Comparison of ENCODE assay signal across 16 mouse cellular contexts in genomic region chr5:106502684-106503545, GRCm38 (mm10). TPM values are rescaled to one million over a fixed set of nuclear protein-coding genes. Genes with fewer than 3 reads are reported as not detected.
DNase-seq lines count a peak whose midpoint lies in the region; ATAC-seq and TF ChIP-seq lines count a peak whose summit lies in the region.
"Had no signal": no experiment of that assay in that cellular context is flagged by ENCODE, and none has a peak within 500 bp of the region (broad histone marks: within the 10 kb centered on the region; RNA-seq: fewer than 3 reads in every experiment).

No protein-coding gene starts in this region.

- H3K9me3 ChIP-seq in forebrain, embryonic 14.5 days (replicated peaks; ENCODE audit: control insufficient read depth, low read length): no peaks in the 10 kb centered on the region
- no peaks in the 10 kb centered on the region for H3K9me3 ChIP-seq in limb, embryonic 10.5 days (replicated peaks)
- no peaks in the 10 kb centered on the region for H3K9me3 ChIP-seq in neural tube, embryonic 11.5 days (ENCODE audit: control insufficient read depth, low read length)
- H3K9me3 ChIP-seq in liver, embryonic 12.5 days (replicated peaks): no peaks in the 10 kb centered on the region
- H3K9me3 ChIP-seq: liver, embryonic 13.5 days had no signal

- no peaks in the 10 kb centered on the region for H3K27me3 ChIP-seq in forebrain, embryonic 14.5 days (replicated peaks; ENCODE audit: control insufficient read depth, insufficient read depth, low read length)
- H3K27me3 ChIP-seq in limb, embryonic 10.5 days (ENCODE audit: low read depth, poor library complexity, severe bottlenecking): no peaks in the 10 kb centered on the region
- no peaks in the 10 kb centered on the region for H3K27me3 ChIP-seq in neural tube, embryonic 11.5 days (ENCODE audit: control insufficient read depth, insufficient read depth, low read length)
- no peaks in the 10 kb centered on the region for H3K27me3 ChIP-seq in liver, embryonic 12.5 days (replicated peaks)
- H3K27me3 ChIP-seq: liver, embryonic 13.5 days had no signal

- peak; percentile 72 for ATAC-seq in forebrain, embryonic 14.5 days
- peak; percentile 63; the same call in 1 of the 2 replicates for ATAC-seq in neural tube, embryonic 11.5 days (ENCODE audit: insufficient read depth, low FRiP score, low TSS enrichment)
- no peak for ATAC-seq in liver, embryonic 12.5 days
- ATAC-seq: activated CD4-positive, CD25-positive, alpha-beta regulatory T cell, adult 4 months; intestine, postnatal 0 days had no signal

- H3K4me2 ChIP-seq in forebrain, embryonic 14.5 days (ENCODE audit: low read length): no peak overlapping the region
- H3K4me2 ChIP-seq in neural tube, embryonic 11.5 days (ENCODE audit: low read depth): no peak overlapping the region
- no peak overlapping the region for H3K4me2 ChIP-seq in liver, embryonic 12.5 days
- H3K4me2 ChIP-seq: liver, embryonic 13.5 days had no signal

- no peak overlapping the region for H3K4me3 ChIP-seq in forebrain, embryonic 14.5 days (ENCODE audit: low read depth, low read length)
- no peak overlapping the region for H3K4me3 ChIP-seq in limb, embryonic 10.5 days
- no peak overlapping the region for H3K4me3 ChIP-seq in neural tube, embryonic 11.5 days (ENCODE audit: low read depth, low read length)
- no peak overlapping the region for H3K4me3 ChIP-seq in liver, embryonic 12.5 days
- no peak overlapping the region for H3K4me3 ChIP-seq in layer of hippocampus, adult 2 months
- H3K4me3 ChIP-seq: liver, embryonic 13.5 days; myocyte had no signal

- H3K36me3 ChIP-seq in forebrain, embryonic 14.5 days (ENCODE audit: control insufficient read depth, insufficient read depth, low read length): no peaks in the 10 kb centered on the region
- no peaks in the 10 kb centered on the region for H3K36me3 ChIP-seq in limb, embryonic 10.5 days
- H3K36me3 ChIP-seq in neural tube, embryonic 11.5 days (ENCODE audit: control insufficient read depth, insufficient read depth, low read length): no peaks in the 10 kb centered on the region
- no peaks in the 10 kb centered on the region for H3K36me3 ChIP-seq in liver, embryonic 12.5 days
- H3K36me3 ChIP-seq: liver, embryonic 13.5 days had no signal

- H3K27ac ChIP-seq in forebrain, embryonic 14.5 days (ENCODE audit: low read depth, low read length): 0 out of 2 replicates have a peak overlapping the region, but pooled peaks have one; percentile 6
- H3K27ac ChIP-seq in limb, embryonic 10.5 days: 0 out of 2 replicates have a peak overlapping the region, but pooled peaks have one; percentile 4
- H3K27ac ChIP-seq in neural tube, embryonic 11.5 days (ENCODE audit: low read depth, low read length): no peak overlapping the region
- no peak overlapping the region for H3K27ac ChIP-seq in liver, embryonic 12.5 days
- H3K27ac ChIP-seq in layer of hippocampus, adult 2 months: no peak overlapping the region
- H3K27ac ChIP-seq: liver, embryonic 13.5 days had no signal

- H3K9ac ChIP-seq in forebrain, embryonic 14.5 days (ENCODE audit: low read length): no peak overlapping the region
- H3K9ac ChIP-seq in neural tube, embryonic 11.5 days (ENCODE audit: low read length): no peak overlapping the region
- H3K9ac ChIP-seq in liver, embryonic 12.5 days: no peak overlapping the region
- H3K9ac ChIP-seq: liver, embryonic 13.5 days had no signal

- TF ChIP-seq CTCF in layer of hippocampus, adult 2 months (conservative IDR thresholded peaks at IDR 0.05): no peak

- WGBS in forebrain, embryonic 14.5 days: 55% methylated on average over 12 of the region's 12 CpGs
- 53% methylated on average over 12 of the region's 12 CpGs for WGBS in limb, embryonic 10.5 days
- WGBS in neural tube, embryonic 11.5 days: 37% methylated on average over 12 of the region's 12 CpGs
- 52% methylated on average over 12 of the region's 12 CpGs for WGBS in liver, embryonic 12.5 days (ENCODE audit: insufficient replicate concordance)

- H3K4me1 ChIP-seq in forebrain, embryonic 14.5 days (ENCODE audit: control insufficient read depth, insufficient read depth, low read length): peaks cover 7% of the 10 kb centered on the region
- H3K4me1 ChIP-seq in limb, embryonic 10.5 days: peaks cover 20% of the 10 kb centered on the region
- H3K4me1 ChIP-seq in neural tube, embryonic 11.5 days (ENCODE audit: control insufficient read depth, insufficient read depth, low read length): 0 out of 2 replicates have a peak, but pooled peaks cover 5% of the 10 kb centered on the region
- H3K4me1 ChIP-seq in liver, embryonic 12.5 days: no peaks in the 10 kb centered on the region
- H3K4me1 ChIP-seq: liver, embryonic 13.5 days had no signal

- peak; percentile 23 for DNase-seq in embryo, embryonic 9.5 days (ENCODE audit: extremely low spot score)
- DNase-seq in forebrain, embryonic 14.5 days (ENCODE audit: low spot score): peak; percentile 47
- DNase-seq in limb, embryonic 10.5 days (ENCODE audit: low spot score): no peak
- peak; percentile 48 for DNase-seq in neural tube, embryonic 11.5 days (ENCODE audit: low spot score)
- no peak for DNase-seq in spleen, adult 12 weeks (ENCODE audit: low spot score)
- no peak for DNase-seq in layer of hippocampus, adult 2 months (ENCODE audit: low spot score in 2 of 2)
- DNase-seq: heart, postnatal 10 days; liver, embryonic 13.5 days; lung, postnatal 36 days; right cerebral cortex, postnatal 14 days; thymus, postnatal 14 days had no signal

RNA-seq across cellular contexts. Expression of gene Barhl2, which starts 44.9 kb away (rescaled TPM):
- 1.9 and 2.0 TPM in 2 replicates for polyA plus RNA-seq in forebrain, embryonic 14.5 days (2014; fragmentation: Nextera tagmentation; extraction: Ambion mirVana)
- polyA plus RNA-seq in limb, embryonic 10.5 days (2016; fragmentation: Nextera tagmentation; extraction: Ambion mirVana): not detected in 2 replicates
- 3.9 and 4.2 TPM in 2 replicates for polyA plus RNA-seq in neural tube, embryonic 11.5 days (2014; fragmentation: Nextera tagmentation; extraction: Ambion mirVana)
- not detected in 2 replicates for polyA plus RNA-seq in liver, embryonic 12.5 days (2016; fragmentation: Nextera tagmentation; extraction: Ambion mirVana)
- total RNA-seq in layer of hippocampus, adult 2 months (2021): not detected
- total RNA-seq: granulocyte monocyte progenitor cell, adult 5-6 weeks; heart, postnatal 10 days had no signal
- polyA plus RNA-seq: activated CD4-positive, CD25-positive, alpha-beta regulatory T cell, adult 4 months; intestine, postnatal 0 days; liver, embryonic 13.5 days; myocyte had no signal

Comparison
In these comparisons a context has a peak if more than half of its experiments do, and no peak if none do; other contexts are left out.
1. DNase-seq: peak in embryo, embryonic 9.5 days (single experiment), forebrain, embryonic 14.5 days (single experiment) and neural tube, embryonic 11.5 days (single experiment); none in limb, embryonic 10.5 days (single experiment), spleen, adult 12 weeks (single experiment) and layer of hippocampus, adult 2 months (0 of 2).
2. H3K27ac ChIP-seq: peak in forebrain, embryonic 14.5 days (single experiment) and limb, embryonic 10.5 days (single experiment); none in neural tube, embryonic 11.5 days (single experiment), liver, embryonic 12.5 days (single experiment) and layer of hippocampus, adult 2 months (single experiment).